Mouse (Mus musculus): ENCODE data around the gene Gpr18. TPM values are rescaled to one million over a fixed set of nuclear protein-coding genes. Genes with fewer than 3 reads are reported as not detected.

Gpr18 gene
- polyA plus RNA-seq (2012; rRNA removed): 0.39 and 0.48 TPM in 2 replicates

GRCm38 (mm10) chr14:121915621-121916020 is at the start of gene Gpr18:
Gene Gpr18 (minus strand): TSS chr14:121915781.

GRCm38 (mm10) chr14:121964990-121965389 is 49.4 kb upstream of the Gpr18 start, which contains the start of gene Gpr183:
Gene Gpr183 (minus strand): TSS chr14:121965195.

GRCm38 (mm10) chr14:121878176-121878858 is 37.3 kb downstream of the Gpr18 start, which contains the start of gene Ubac2:
Gene Ubac2 (plus strand): TSS chr14:121878620.

Other genes with a start within 250 kb of the Gpr18 start
- 3.8 and 3.9 TPM in 2 replicates for gene Dock9, start 117.9 kb downstream of the Gpr18 start, polyA plus RNA-seq (2012; rRNA removed)
- 12.8 and 14.3 TPM in 2 replicates for gene Ubac2, start 37.2 kb downstream of the Gpr18 start, polyA plus RNA-seq (2012; rRNA removed)
- gene Gpr183, start 49.4 kb upstream of the Gpr18 start, polyA plus RNA-seq (2012; rRNA removed): 0.53 and 0.65 TPM in 2 replicates
- 0.04 TPM in 1 of 2 replicates, not detected in the other for gene Timm8a2, start 118.9 kb upstream of the Gpr18 start, polyA plus RNA-seq (2012; rRNA removed)
- gene Tm9sf2, start 191.3 kb upstream of the Gpr18 start, polyA plus RNA-seq (2012; rRNA removed): 44.5 and 49.6 TPM in 2 replicates

Data from liver, embryonic 18 days (tissue).